Mouse (Mus musculus): ENCODE results near the gene Klk8.

DNA sequence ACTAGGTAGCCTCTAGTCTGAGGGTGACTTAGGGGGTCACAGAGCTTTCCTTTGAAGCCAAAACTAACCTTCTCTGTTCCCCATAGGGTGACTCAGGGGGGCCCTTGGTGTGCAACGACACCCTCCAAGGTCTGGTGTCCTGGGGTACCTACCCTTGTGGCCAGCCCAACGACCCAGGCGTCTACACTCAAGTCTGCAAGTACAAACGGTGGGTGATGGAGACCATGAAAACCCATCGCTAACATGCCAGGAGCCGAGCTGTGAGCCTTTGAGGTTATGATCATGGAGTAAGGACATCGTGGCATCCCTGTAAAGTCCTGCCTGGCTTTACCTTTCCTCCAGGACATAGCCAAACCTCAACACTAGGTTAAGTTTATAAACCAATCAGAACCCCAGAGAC, 17.8 kb downstream of the Klk8 start:
- TF ChIP-seq CTCF (IDR thresholded peaks at IDR 0.05; ENCODE audit: borderline replicate concordance, extremely low read depth, insufficient read depth, insufficient read length): no peak
- no peak for TF ChIP-seq POLR2A (IDR thresholded peaks at IDR 0.05; ENCODE audit: borderline replicate concordance, extremely low read depth, insufficient read depth, insufficient read length, poor library complexity, severe bottlenecking)

Data from brain, embryonic 14.5 days (tissue).